Mouse (Mus musculus) monocyte, adult 2 months (primary cell): Measurements from ENCODE around the gene Ddc.

Experiments
- DNase-seq, 2 experiments: peaks; one replicate each; pipeline ENCODE4 v3.0.0; 2022; ENCODE audit warnings: low spot score in 2 of 2, low read depth in 1 of 2

Gene Ddc

GRCm38 (mm10) chr11:11878278-11878980 lies 19.5 kb downstream of the Ddc start:
- no peak for DNase-seq

- no peak for DNase-seq
Observed at GRCm38 (mm10) chr11:11877891-11878277, 20.1 kb downstream of the Ddc start.

GRCm38 (mm10) chr11:11876366-11876765 lies 21.6 kb downstream of the Ddc start:
- no peak for DNase-seq

GRCm38 (mm10) chr11:11875230-11875629 lies 22.7 kb downstream of the Ddc start:
- no peak for DNase-seq

GRCm38 (mm10) chr11:11873023-11873908 lies 24.7 kb downstream of the Ddc start:
- DNase-seq = no peak

- no peak for DNase-seq
Observed at GRCm38 (mm10) chr11:11872140-11872795, 25.7 kb downstream of the Ddc start.

GRCm38 (mm10) chr11:11871197-11871813 lies 26.6 kb downstream of the Ddc start:
- no peak for DNase-seq

- no peak for DNase-seq
Observed at GRCm38 (mm10) chr11:11867971-11868481, 29.9 kb downstream of the Ddc start.

GRCm38 (mm10) chr11:11866696-11867095 lies 31.2 kb downstream of the Ddc start:
- DNase-seq = no peak

- no peak for DNase-seq
Observed at GRCm38 (mm10) chr11:11865128-11865527, 32.8 kb downstream of the Ddc start.

GRCm38 (mm10) chr11:11864446-11865101 lies 33.4 kb downstream of the Ddc start:
- DNase-seq = no peak

- no peak for DNase-seq
Observed at GRCm38 (mm10) chr11:11862502-11862901, 35.4 kb downstream of the Ddc start.

GRCm38 (mm10) chr11:11856959-11857358 lies 41.0 kb downstream of the Ddc start:
- DNase-seq = no peak

- no peak for DNase-seq
Observed at GRCm38 (mm10) chr11:11855685-11856131, 42.2 kb downstream of the Ddc start.

GRCm38 (mm10) chr11:11855061-11855672 lies 42.8 kb downstream of the Ddc start:
- no peak for DNase-seq

- no peak for DNase-seq
Observed at GRCm38 (mm10) chr11:11853731-11854461, 44.0 kb downstream of the Ddc start.

GRCm38 (mm10) chr11:11851957-11852505 lies 45.9 kb downstream of the Ddc start:
- no peak for DNase-seq

- no peak for DNase-seq
Observed at GRCm38 (mm10) chr11:11850476-11851267, 47.3 kb downstream of the Ddc start.
